ENCODE assay signal across 8 mouse cellular contexts in genomic region chr1:92911721-92912138, GRCm38 (mm10). TPM values are rescaled to one million over a fixed set of nuclear protein-coding genes. Genes with fewer than 3 reads are reported as not detected.
A peak's percentile ranks its signal among the peaks of the same experiment; 100 is the strongest.
DNase-seq lines count a peak whose midpoint lies in the region; ATAC-seq and TF ChIP-seq lines count a peak whose summit lies in the region.

No protein-coding gene starts in this region.

- H3K27ac ChIP-seq in left cerebral cortex, adult 2 months: peak overlapping the region; percentile 91
- peak overlapping the region; percentile 97 for H3K27ac ChIP-seq in hindbrain, embryonic 12.5 days
- no peak overlapping the region; the same call in 1 of the 2 replicates for H3K27ac ChIP-seq in midbrain, embryonic 11.5 days (ENCODE audit: low read depth, low read length)

- peak overlapping the region; percentile 95 for H3K9ac ChIP-seq in hindbrain, embryonic 12.5 days
- peak overlapping the region; percentile 91 for H3K9ac ChIP-seq in midbrain, embryonic 11.5 days (ENCODE audit: low read length)

- no peaks in the 10 kb centered on the region for H3K9me3 ChIP-seq in hindbrain, embryonic 12.5 days (replicated peaks)
- no peaks in the 10 kb centered on the region for H3K9me3 ChIP-seq in midbrain, embryonic 11.5 days (ENCODE audit: control insufficient read depth, low read length)

- 43% methylated on average over 8 of the region's 8 CpGs for WGBS in hindbrain, embryonic 12.5 days
- 47% methylated on average over 8 of the region's 8 CpGs for WGBS in midbrain, embryonic 11.5 days

- peak overlapping the region; percentile 97 for H3K4me2 ChIP-seq in hindbrain, embryonic 12.5 days (replicated peaks)
- H3K4me2 ChIP-seq in midbrain, embryonic 11.5 days: peak overlapping the region; percentile 69

- peaks cover 26% of the 10 kb centered on the region for H3K36me3 ChIP-seq in hindbrain, embryonic 12.5 days
- H3K36me3 ChIP-seq in midbrain, embryonic 11.5 days (ENCODE audit: control insufficient read depth, insufficient read depth, low read length): no peaks in the 10 kb centered on the region; the same call in 1 of the 2 replicates

- no peak for DNase-seq in left cerebral cortex, adult 2 months (ENCODE audit: extremely low spot score in 1 of 2, low spot score in 2 of 2)
- DNase-seq in left cerebral cortex, adult 8-10 months (ENCODE audit: low spot score in 2 of 2): no peak
- peak; percentile 30 for DNase-seq in brain, embryonic 14.5 days (ENCODE audit: low read depth)
- DNase-seq in midbrain, embryonic 11.5 days (ENCODE audit: low spot score, missing footprints): no peak
- DNase-seq in layer of hippocampus, adult 8-10 months (ENCODE audit: low spot score in 2 of 2): no peak
- no peak for DNase-seq in adrenal gland, postnatal 36 days
- DNase-seq in layer of hippocampus, postnatal 10 days (ENCODE audit: low spot score in 2 of 2): no peak

- peak overlapping the region; percentile 65 for H3K4me3 ChIP-seq in left cerebral cortex, adult 2 months
- H3K4me3 ChIP-seq in hindbrain, embryonic 12.5 days: peak overlapping the region; percentile 90
- peak overlapping the region; percentile 82 for H3K4me3 ChIP-seq in midbrain, embryonic 11.5 days (ENCODE audit: low read depth, low read length)

- peaks cover 5% of the 10 kb centered on the region; the same call in 1 of the 2 replicates for H3K27me3 ChIP-seq in hindbrain, embryonic 12.5 days
- H3K27me3 ChIP-seq in midbrain, embryonic 11.5 days (ENCODE audit: control insufficient read depth, insufficient read depth, low read length): peaks cover 7% of the 10 kb centered on the region

- TF ChIP-seq CTCF in left cerebral cortex, adult 2 months (IDR thresholded peaks at IDR 0.05): no peak
- no peak for TF ChIP-seq CTCF in brain, embryonic 14.5 days (IDR thresholded peaks at IDR 0.05; ENCODE audit: borderline replicate concordance, extremely low read depth, insufficient read depth, insufficient read length)

- no peak for ATAC-seq in hindbrain, embryonic 12.5 days (ENCODE audit: low FRiP score)
- ATAC-seq in midbrain, embryonic 11.5 days (ENCODE audit: low FRiP score): no peak

- intact Hi-C loops in left cerebral cortex, adult 2 months (cut with DNase I): loop anchor here (1.0 kb wide), 1 partner anchor 23 kb away; the partner anchor contains the start of gene Capn10

- TF ChIP-seq POLR2A in brain, embryonic 14.5 days (IDR thresholded peaks at IDR 0.05; ENCODE audit: borderline replicate concordance, extremely low read depth, insufficient read depth, insufficient read length, poor library complexity, severe bottlenecking): no peak

- H3K4me1 ChIP-seq in hindbrain, embryonic 12.5 days: peaks cover 37% of the 10 kb centered on the region
- H3K4me1 ChIP-seq in midbrain, embryonic 11.5 days (ENCODE audit: control insufficient read depth, insufficient read depth, low read length): peaks cover 25% of the 10 kb centered on the region

RNA-seq across cellular contexts. Expression of gene Rnpepl1, which starts 1.1 kb away (rescaled TPM):
- total RNA-seq in left cerebral cortex, adult 2 months (2021): 10 to 100 TPM; 30.2 to 37.4 TPM
- 10 to 100 TPM; 34.8 to 42.8 (median 36.7) TPM for total RNA-seq in left cerebral cortex, adult 8-10 months (2022)
- polyA plus RNA-seq in brain, embryonic 14.5 days (2012; rRNA removed): 49.0 and 55.7 TPM in 2 replicates
- polyA plus RNA-seq in hindbrain, embryonic 12.5 days (2016; fragmentation: Nextera tagmentation; extraction: Ambion mirVana): 31.6 and 34.7 TPM in 2 replicates
- 13.3 TPM in 2 replicates for polyA plus RNA-seq in midbrain, embryonic 11.5 days (2014; fragmentation: Nextera tagmentation; extraction: Ambion mirVana)
- total RNA-seq in layer of hippocampus, adult 8-10 months (2022): 10 to 100 TPM; 38.0 to 46.2 (median 44.3) TPM
- total RNA-seq in adrenal gland, postnatal 36 days (2021): 10 to 100 TPM; 66.5 to 79.4 TPM
- 10 to 100 TPM; 41.7 to 53.5 TPM for total RNA-seq in layer of hippocampus, postnatal 10 days (2021)

RNA-seq across cellular contexts. Expression of gene Dusp28, which starts 4.9 kb away (rescaled TPM):
- 10 to 100 TPM; 15.8 to 16.2 TPM for total RNA-seq in left cerebral cortex, adult 2 months (2021)
- 10 to 100 TPM; 17.0 to 17.7 (median 17.2) TPM for total RNA-seq in left cerebral cortex, adult 8-10 months (2022)
- polyA plus RNA-seq in brain, embryonic 14.5 days (2012; rRNA removed): 18.6 and 23.1 TPM in 2 replicates
- 11.9 and 12.9 TPM in 2 replicates for polyA plus RNA-seq in hindbrain, embryonic 12.5 days (2016; fragmentation: Nextera tagmentation; extraction: Ambion mirVana)
- 9.2 and 11.3 TPM in 2 replicates for polyA plus RNA-seq in midbrain, embryonic 11.5 days (2014; fragmentation: Nextera tagmentation; extraction: Ambion mirVana)
- total RNA-seq in layer of hippocampus, adult 8-10 months (2022): 10 to 100 TPM; 13.9 to 16.5 (median 15.6) TPM
- total RNA-seq in adrenal gland, postnatal 36 days (2021): 10 to 100 TPM; 12.0 to 13.7 TPM
- 1 to 10 TPM; 8.3 to 9.6 TPM for total RNA-seq in layer of hippocampus, postnatal 10 days (2021)

RNA-seq across cellular contexts. Expression of gene Ankmy1, which starts 9.0 kb away (rescaled TPM):
- under 1 TPM; 0.29 to 0.37 TPM for total RNA-seq in left cerebral cortex, adult 2 months (2021)
- under 1 TPM; 0.19 to 0.65 (median 0.26) TPM for total RNA-seq in left cerebral cortex, adult 8-10 months (2022)
- polyA plus RNA-seq in brain, embryonic 14.5 days (2012; rRNA removed): 0.20 and 0.41 TPM in 2 replicates
- polyA plus RNA-seq in hindbrain, embryonic 12.5 days (2016; fragmentation: Nextera tagmentation; extraction: Ambion mirVana): 0.52 and 0.67 TPM in 2 replicates
- 0.61 and 0.68 TPM in 2 replicates for polyA plus RNA-seq in midbrain, embryonic 11.5 days (2014; fragmentation: Nextera tagmentation; extraction: Ambion mirVana)
- under 1 TPM; 0.31 to 0.37 (median 0.36) TPM for total RNA-seq in layer of hippocampus, adult 8-10 months (2022)
- total RNA-seq in adrenal gland, postnatal 36 days (2021): 1 to 10 TPM in 1 of 2 experiments, under 1 TPM in 1; 0.93 to 1.0 TPM
- under 1 TPM in 1 of 2 experiments, not detected in 1; 0.21 TPM for total RNA-seq in layer of hippocampus, postnatal 10 days (2021)

RNA-seq across cellular contexts. Expression of gene Capn10, which starts 22.4 kb away (rescaled TPM):
- total RNA-seq in left cerebral cortex, adult 2 months (2021): 10 to 100 TPM; 39.0 to 40.1 TPM
- total RNA-seq in left cerebral cortex, adult 8-10 months (2022): 10 to 100 TPM; 33.9 to 42.2 (median 37.4) TPM
- polyA plus RNA-seq in brain, embryonic 14.5 days (2012; rRNA removed): 64.1 and 73.4 TPM in 2 replicates
- polyA plus RNA-seq in hindbrain, embryonic 12.5 days (2016; fragmentation: Nextera tagmentation; extraction: Ambion mirVana): 54.7 and 56.3 TPM in 2 replicates
- polyA plus RNA-seq in midbrain, embryonic 11.5 days (2014; fragmentation: Nextera tagmentation; extraction: Ambion mirVana): 34.5 and 40.4 TPM in 2 replicates
- 10 to 100 TPM; 39.9 to 46.3 (median 43.1) TPM for total RNA-seq in layer of hippocampus, adult 8-10 months (2022)
- 10 to 100 TPM; 16.0 to 16.7 TPM for total RNA-seq in adrenal gland, postnatal 36 days (2021)
- 10 to 100 TPM; 50.7 to 55.1 TPM for total RNA-seq in layer of hippocampus, postnatal 10 days (2021)

RNA-seq across cellular contexts. Expression of gene Gpr35, which starts 38.9 kb away (rescaled TPM):
- total RNA-seq in left cerebral cortex, adult 2 months (2021): 1 to 10 TPM in 1 of 2 experiments, under 1 TPM in 1; 0.16 to 1.1 TPM
- total RNA-seq in left cerebral cortex, adult 8-10 months (2022): under 1 TPM in 3 of 4 experiments, not detected in 1; 0.13 to 0.18 (median 0.14) TPM
- 0.37 and 0.64 TPM in 2 replicates for polyA plus RNA-seq in brain, embryonic 14.5 days (2012; rRNA removed)
- polyA plus RNA-seq in hindbrain, embryonic 12.5 days (2016; fragmentation: Nextera tagmentation; extraction: Ambion mirVana): 0.10 and 0.41 TPM in 2 replicates
- 0.32 TPM in 1 of 2 replicates, not detected in the other for polyA plus RNA-seq in midbrain, embryonic 11.5 days (2014; fragmentation: Nextera tagmentation; extraction: Ambion mirVana)
- total RNA-seq in layer of hippocampus, adult 8-10 months (2022): under 1 TPM in 3 of 4 experiments, not detected in 1; 0.39 to 0.61 (median 0.51) TPM
- 1 to 10 TPM in 1 of 2 experiments, under 1 TPM in 1; 0.53 to 1.9 TPM for total RNA-seq in adrenal gland, postnatal 36 days (2021)
- total RNA-seq in layer of hippocampus, postnatal 10 days (2021): under 1 TPM; 0.11 to 0.78 TPM
